Mouse (Mus musculus): Measurements from ENCODE around the gene Zbtb45. TPM values are rescaled to one million over a fixed set of nuclear protein-coding genes. Genes with fewer than 3 reads are reported as not detected.
A peak's percentile ranks its signal among the peaks of the same experiment; 100 is the strongest.

The Zbtb45 gene
- polyA plus RNA-seq, 1 experiment from 2014 or later, result 31.9 TPM

GRCm38 (mm10) chr7:13009143-13010004 is 460 bp downstream of the Zbtb45 start:
- ATAC-seq (replicated peaks; ENCODE audit: low FRiP score) (peak; percentile 79), DNase-seq (ENCODE audit: low spot score) (peak; percentile 96)
- H3K4me1 ChIP-seq (replicated peaks; ENCODE audit: control insufficient read depth, insufficient read depth, low read length), result peaks cover 13% of the 10 kb centered on the region
- H3K9ac ChIP-seq (ENCODE audit: low read length), result peak overlapping the region; percentile 82
- peaks cover 10% of the 10 kb centered on the region; the same call in 1 of the 2 replicates for H3K36me3 ChIP-seq (ENCODE audit: control insufficient read depth, insufficient read depth, low read length)
- peak overlapping the region; percentile 59 for H3K4me3 ChIP-seq (ENCODE audit: low read depth, low read length)
- H3K4me2 ChIP-seq (ENCODE audit: low read depth, low read length, severe bottlenecking), result peak overlapping the region; percentile 86
- H3K9me3 ChIP-seq (ENCODE audit: control insufficient read depth, low read length), result no peaks in the 10 kb centered on the region
- H3K27ac ChIP-seq (ENCODE audit: low read depth, low read length), result peak overlapping the region; percentile 96
- WGBS, result under 1% methylated on average over 42 of the region's 42 CpGs
- no peaks in the 10 kb centered on the region for H3K27me3 ChIP-seq (ENCODE audit: control insufficient read depth, insufficient read depth, low read length)

- ATAC-seq (replicated peaks; ENCODE audit: low FRiP score) (no peak), DNase-seq (ENCODE audit: low spot score) (peak; percentile 63)
- Histone ChIP-seq H3K9ac (ENCODE audit: low read length) (0 out of 2 replicates have a peak overlapping the region, but pooled peaks have one; percentile 1), H3K4me1 (replicated peaks; ENCODE audit: control insufficient read depth, insufficient read depth, low read length) (peaks cover 13% of the 10 kb centered on the region), H3K27me3 (ENCODE audit: control insufficient read depth, insufficient read depth, low read length) (no peaks in the 10 kb centered on the region), H3K36me3 (ENCODE audit: control insufficient read depth, insufficient read depth, low read length) (peaks cover 10% of the 10 kb centered on the region; the same call in 1 of the 2 replicates), H3K4me3 (ENCODE audit: low read depth, low read length) (no peak overlapping the region; the same call in 1 of the 2 replicates), H3K9me3 (ENCODE audit: control insufficient read depth, low read length) (no peaks in the 10 kb centered on the region), H3K27ac (ENCODE audit: low read depth, low read length) (no peak overlapping the region), H3K4me2 (ENCODE audit: low read depth, low read length, severe bottlenecking) (0 out of 2 replicates have a peak overlapping the region, but pooled peaks have one; percentile 12)
- 36% methylated on average over 56 of the region's 57 CpGs for WGBS
These were observed 2.3 kb downstream of the Zbtb45 start for GRCm38 (mm10) chr7:13007341-13008092.

- H3K9ac ChIP-seq (ENCODE audit: low read length), result no peak overlapping the region; the same call in 1 of the 2 replicates
- ATAC-seq (replicated peaks; ENCODE audit: low FRiP score) (no peak), DNase-seq (ENCODE audit: low spot score) (no peak)
- no peaks in the 10 kb centered on the region for H3K9me3 ChIP-seq (ENCODE audit: control insufficient read depth, low read length)
- no peak overlapping the region for H3K4me3 ChIP-seq (ENCODE audit: low read depth, low read length)
- H3K4me1 ChIP-seq (replicated peaks; ENCODE audit: control insufficient read depth, insufficient read depth, low read length), result peaks cover 13% of the 10 kb centered on the region
- H3K27ac ChIP-seq (ENCODE audit: low read depth, low read length), result no peak overlapping the region
- H3K36me3 ChIP-seq (ENCODE audit: control insufficient read depth, insufficient read depth, low read length), result peaks cover 10% of the 10 kb centered on the region; the same call in 1 of the 2 replicates
- no peaks in the 10 kb centered on the region for H3K27me3 ChIP-seq (ENCODE audit: control insufficient read depth, insufficient read depth, low read length)
- 91% methylated on average over 10 of the region's 10 CpGs for WGBS
- H3K4me2 ChIP-seq (ENCODE audit: low read depth, low read length, severe bottlenecking), result no peak overlapping the region
These were observed 3.3 kb downstream of the Zbtb45 start for GRCm38 (mm10) chr7:13006531-13006930.

- peaks cover 13% of the 10 kb centered on the region for H3K4me1 ChIP-seq (replicated peaks; ENCODE audit: control insufficient read depth, insufficient read depth, low read length)
- no peaks in the 10 kb centered on the region for H3K27me3 ChIP-seq (ENCODE audit: control insufficient read depth, insufficient read depth, low read length)
- no peak overlapping the region for H3K4me2 ChIP-seq (ENCODE audit: low read depth, low read length, severe bottlenecking)
- no peak overlapping the region for H3K27ac ChIP-seq (ENCODE audit: low read depth, low read length)
- ATAC-seq (replicated peaks; ENCODE audit: low FRiP score) (no peak), DNase-seq (ENCODE audit: low spot score) (no peak)
- WGBS, result 92% methylated on average over 17 of the region's 17 CpGs
- no peak overlapping the region for H3K4me3 ChIP-seq (ENCODE audit: low read depth, low read length)
- no peak overlapping the region for H3K9ac ChIP-seq (ENCODE audit: low read length)
- peaks cover 10% of the 10 kb centered on the region; the same call in 1 of the 2 replicates for H3K36me3 ChIP-seq (ENCODE audit: control insufficient read depth, insufficient read depth, low read length)
- H3K9me3 ChIP-seq (ENCODE audit: control insufficient read depth, low read length), result no peaks in the 10 kb centered on the region
These were observed 3.8 kb downstream of the Zbtb45 start for GRCm38 (mm10) chr7:13006011-13006410.

GRCm38 (mm10) chr7:13003380-13003779 is 6.5 kb downstream of the Zbtb45 start:
- no peak for DNase-seq (ENCODE audit: low spot score)
- Histone ChIP-seq H3K4me3 (ENCODE audit: low read depth, low read length) (no peak overlapping the region), H3K4me2 (ENCODE audit: low read depth, low read length, severe bottlenecking) (no peak overlapping the region), H3K9me3 (ENCODE audit: control insufficient read depth, low read length) (no peaks in the 10 kb centered on the region), H3K27me3 (ENCODE audit: control insufficient read depth, insufficient read depth, low read length) (no peaks in the 10 kb centered on the region), H3K4me1 (replicated peaks; ENCODE audit: control insufficient read depth, insufficient read depth, low read length) (peaks cover 7% of the 10 kb centered on the region; the same call in 1 of the 2 replicates), H3K27ac (ENCODE audit: low read depth, low read length) (no peak overlapping the region), H3K9ac (ENCODE audit: low read length) (no peak overlapping the region), H3K36me3 (ENCODE audit: control insufficient read depth, insufficient read depth, low read length) (peaks cover 10% of the 10 kb centered on the region; the same call in 1 of the 2 replicates)
- 78% methylated on average over 5 of the region's 5 CpGs for WGBS
- ATAC-seq (replicated peaks; ENCODE audit: low FRiP score), result no peak

- 83% methylated on average over 1 of the region's 1 CpGs for WGBS
These were observed 8.2 kb downstream of the Zbtb45 start for GRCm38 (mm10) chr7:13001584-13001983.

GRCm38 (mm10) chr7:12998851-12999250 is 11.0 kb downstream of the Zbtb45 start, which contains the start of gene Trim28:
Gene Trim28, plus strand, starts transcription at chr7:12999114.
- no peak for ATAC-seq (replicated peaks; ENCODE audit: low FRiP score)
- H3K9ac ChIP-seq (ENCODE audit: low read length), result no peak within 1 kb of the TSS
- H3K27me3 ChIP-seq (ENCODE audit: control insufficient read depth, insufficient read depth, low read length), result no peaks in the 10 kb centered on the region
- no peak within 1 kb of the TSS for H3K4me3 ChIP-seq (ENCODE audit: low read depth, low read length)
- H3K36me3 ChIP-seq (ENCODE audit: control insufficient read depth, insufficient read depth, low read length), result no peaks in the 10 kb centered on the region
- no peak within 1 kb of the TSS for H3K27ac ChIP-seq (ENCODE audit: low read depth, low read length)
- H3K4me1 ChIP-seq (replicated peaks; ENCODE audit: control insufficient read depth, insufficient read depth, low read length), result no peaks in the 10 kb centered on the region
- H3K4me2 ChIP-seq (ENCODE audit: low read depth, low read length, severe bottlenecking), result no peak within 1 kb of the TSS
- 89% methylated on average over 3 of the region's 3 CpGs for WGBS
- DNase-seq (ENCODE audit: low spot score), result no peak
- no peaks in the 10 kb centered on the region for H3K9me3 ChIP-seq (ENCODE audit: control insufficient read depth, low read length)

More at GRCm38 (mm10) chr7:13001584-13001983, 8.2 kb downstream of the Zbtb45 start:
- no peak overlapping the region for H3K9ac ChIP-seq (ENCODE audit: low read length)
- no peaks in the 10 kb centered on the region for H3K4me1 ChIP-seq (replicated peaks; ENCODE audit: control insufficient read depth, insufficient read depth, low read length)
- no peak overlapping the region for H3K27ac ChIP-seq (ENCODE audit: low read depth, low read length)
- no peaks in the 10 kb centered on the region for H3K27me3 ChIP-seq (ENCODE audit: control insufficient read depth, insufficient read depth, low read length)
- H3K4me3 ChIP-seq (ENCODE audit: low read depth, low read length), result no peak overlapping the region
- H3K36me3 ChIP-seq (ENCODE audit: control insufficient read depth, insufficient read depth, low read length), result peaks cover 5% of the 10 kb centered on the region; the same call in 1 of the 2 replicates
- no peak for DNase-seq (ENCODE audit: low spot score)
- no peaks in the 10 kb centered on the region for H3K9me3 ChIP-seq (ENCODE audit: control insufficient read depth, low read length)
- no peak overlapping the region for H3K4me2 ChIP-seq (ENCODE audit: low read depth, low read length, severe bottlenecking)
- ATAC-seq (replicated peaks; ENCODE audit: low FRiP score), result no peak

- ATAC-seq (replicated peaks; ENCODE audit: low FRiP score) (no peak), DNase-seq (ENCODE audit: low spot score) (no peak)
- no peaks in the 10 kb centered on the region for H3K27me3 ChIP-seq (ENCODE audit: control insufficient read depth, insufficient read depth, low read length)
- no peak within 1 kb of the TSS for H3K4me2 ChIP-seq (ENCODE audit: low read depth, low read length, severe bottlenecking)
- H3K27ac ChIP-seq (ENCODE audit: low read depth, low read length), result no peak within 1 kb of the TSS
- H3K4me1 ChIP-seq (replicated peaks; ENCODE audit: control insufficient read depth, insufficient read depth, low read length), result no peaks in the 10 kb centered on the region
- no peak within 1 kb of the TSS for H3K9ac ChIP-seq (ENCODE audit: low read length)
- no peaks in the 10 kb centered on the region for H3K36me3 ChIP-seq (ENCODE audit: control insufficient read depth, insufficient read depth, low read length)
- H3K4me3 ChIP-seq (ENCODE audit: low read depth, low read length), result no peak within 1 kb of the TSS
- H3K9me3 ChIP-seq (ENCODE audit: control insufficient read depth, low read length), result no peaks in the 10 kb centered on the region
- 75% methylated on average over 5 of the region's 5 CpGs for WGBS
These were observed 11.8 kb downstream of the Zbtb45 start, which contains the start of gene Slc27a5 for GRCm38 (mm10) chr7:12998053-12998452. Gene Slc27a5, minus strand, starts transcription at chr7:12998192.
